Mouse (Mus musculus) MEL (cell line): ENCODE measurements around the gene Vmn2r86. TPM values are rescaled to one million over a fixed set of nuclear protein-coding genes. Genes with fewer than 3 reads are reported as not detected.
"Not testable (repeated sequence)": the region's sequence is repeated elsewhere in the genome, so short reads cannot be mapped to it uniquely, and the experiment has no call there.

ENCODE experiments used
- DNase-seq: peaks from one replicate; pipeline ENCODE4 v3.0.0; 2011; ENCODE audit warnings: low read depth, low spot score
- H3K27ac ChIP-seq: 2 replicates; pipeline ENCODE4 v1.5.1; 2012; ENCODE audit warnings: low read depth, mild to moderate bottlenecking, control low read depth, low read length, moderate library complexity; ENCODE audit not compliant: control insufficient read depth
- H3K27me3 ChIP-seq, 2 experiments: fragments of 150-350 bp in 1 of 2; sonication (generic) in 1 of 2; 2 replicates each; pipeline ENCODE4 v1.6.1; 2012; ENCODE audit warnings: low read length in 2 of 2, mild to moderate bottlenecking in 2 of 2, improper control_type of control experiment in 1 of 2, moderate library complexity in 1 of 2; ENCODE audit not compliant: insufficient read depth in 2 of 2, control insufficient read depth in 1 of 2
- H3K36me3 ChIP-seq, 2 experiments: 2 replicates each; pipeline ENCODE4 v1.6.1; 2012 to 2014; ENCODE audit warnings: low read length in 2 of 2, improper control_type of control experiment in 1 of 2, inconsistent platforms in 1 of 2, mild to moderate bottlenecking in 1 of 2; ENCODE audit not compliant: insufficient read depth in 2 of 2, control insufficient read depth in 1 of 2
- H3K4me1 ChIP-seq, 2 experiments: fragments of 150-350 bp in 1 of 2; sonication (generic) in 1 of 2; 2 replicates each; pipeline ENCODE4 v1.6.1; 2012; ENCODE audit warnings: low read length in 2 of 2, improper control_type of control experiment in 1 of 2, mild to moderate bottlenecking in 1 of 2; ENCODE audit not compliant: insufficient read depth in 2 of 2, control insufficient read depth in 1 of 2
- H3K4me3 ChIP-seq, 2 experiments: fragments of 150-350 bp in 1 of 2; sonication (generic) in 1 of 2; 2 replicates each; pipeline ENCODE4 v1.5.1; 2012; ENCODE audit warnings: low read depth in 2 of 2, low read length in 2 of 2, mild to moderate bottlenecking in 2 of 2, moderate library complexity in 2 of 2, control low read depth in 1 of 2, improper control_type of control experiment in 1 of 2; ENCODE audit not compliant: control insufficient read depth in 1 of 2, insufficient read depth in 1 of 2
- H3K79me2 ChIP-seq: 2 replicates; pipeline ENCODE4 v1.6.1; 2012; ENCODE audit warnings: mild to moderate bottlenecking, low read length, moderate library complexity; ENCODE audit not compliant: control insufficient read depth, poor library complexity, insufficient read depth
- H3K9ac ChIP-seq: 2 replicates; pipeline ENCODE4 v1.6.1; 2012; ENCODE audit warnings: low read depth, mild to moderate bottlenecking, control low read depth, low read length, moderate library complexity; ENCODE audit not compliant: control insufficient read depth, poor library complexity, severe bottlenecking
- H3K9me3 ChIP-seq: fragments of 150-350 bp; sonication (generic); replicated peaks from 2 replicates; pipeline ENCODE4 v1.6.1; 2012; ENCODE audit warnings: mild to moderate bottlenecking, low read length, improper control_type of control experiment, moderate library complexity; ENCODE audit not compliant: insufficient read depth
- CTCF ChIP-seq, 3 experiments: IDR thresholded peaks in 2 of 3; conservative IDR thresholded peaks in 1 of 3; 2 replicates each; pipeline ENCODE4 v1.5.1; 2011 to 2012; ENCODE audit warnings: low read length in 3 of 3, low read depth in 2 of 3, mild to moderate bottlenecking in 2 of 3, improper control_type of control experiment in 1 of 3, inconsistent platforms in 1 of 3, mixed read lengths in 1 of 3, moderate library complexity in 1 of 3; ENCODE audit not compliant: control insufficient read depth in 1 of 3, insufficient read depth in 1 of 3, poor library complexity in 1 of 3, severe bottlenecking in 1 of 3
- ELF1 ChIP-seq: IDR thresholded peaks from 2 replicates; pipeline ENCODE4 v1.6.1; 2014; ENCODE audit warnings: low read depth, mild to moderate bottlenecking, inconsistent platforms, low read length, improper control_type of control experiment, moderate library complexity
- EP300 ChIP-seq, 2 experiments: IDR thresholded peaks; 2 replicates each; pipeline ENCODE4 v1.6.1; 2011; ENCODE audit warnings: improper control_type of control experiment in 2 of 2, low read length in 2 of 2, low read depth in 1 of 2, mild to moderate bottlenecking in 1 of 2
- ETS1 ChIP-seq: IDR thresholded peaks from 2 replicates; pipeline ENCODE4 v1.6.1; 2012; ENCODE audit warnings: low read depth, mild to moderate bottlenecking, inconsistent platforms, low read length, improper control_type of control experiment, moderate library complexity
- GABPA ChIP-seq: IDR thresholded peaks from 2 replicates; pipeline ENCODE4 v1.6.1; 2012; ENCODE audit warnings: low read depth, mild to moderate bottlenecking, inconsistent platforms, low read length, improper control_type of control experiment, moderate library complexity
- GATA1 ChIP-seq: IDR thresholded peaks from 2 replicates; pipeline ENCODE4 v1.6.1; 2011; ENCODE audit warnings: low read depth, low read length, improper control_type of control experiment
- KAT2A ChIP-seq: conservative IDR thresholded peaks from 2 replicates; pipeline ENCODE4 v1.6.1; 2012; ENCODE audit warnings: low read depth, low read length, improper control_type of control experiment, inconsistent platforms
- MAX ChIP-seq: IDR thresholded peaks from 2 replicates; pipeline ENCODE4 v1.6.1; 2011; ENCODE audit warnings: low read length, improper control_type of control experiment
- MYB ChIP-seq: IDR thresholded peaks from 2 replicates; pipeline ENCODE4 v1.6.1; 2011; ENCODE audit warnings: mild to moderate bottlenecking, low read depth, low read length, improper control_type of control experiment
- MYC ChIP-seq: IDR thresholded peaks from 2 replicates; pipeline ENCODE4 v1.6.1; 2011; ENCODE audit warnings: low read depth, mild to moderate bottlenecking, low read length, improper control_type of control experiment, moderate library complexity
- POLR2A ChIP-seq, 2 experiments: IDR thresholded peaks; 2 replicates each; pipeline ENCODE4 v1.6.1; 2011 to 2012; ENCODE audit warnings: low read length in 2 of 2, mild to moderate bottlenecking in 2 of 2, control low read depth in 1 of 2, improper control_type of control experiment in 1 of 2, low read depth in 1 of 2, moderate library complexity in 1 of 2; ENCODE audit not compliant: control insufficient read depth in 1 of 2, insufficient read depth in 1 of 2, poor library complexity in 1 of 2
- POLR2AphosphoS5 ChIP-seq: IDR thresholded peaks from 2 replicates; pipeline ENCODE4 v1.6.1; 2012; ENCODE audit warnings: low read depth, borderline replicate concordance, mild to moderate bottlenecking, inconsistent platforms, low read length, moderate library complexity, mixed read lengths
- SIN3A ChIP-seq: IDR thresholded peaks from 2 replicates; pipeline ENCODE4 v1.6.1; 2012; ENCODE audit warnings: low read length, improper control_type of control experiment, inconsistent platforms
- SMC3 ChIP-seq: IDR thresholded peaks from 2 replicates; pipeline ENCODE4 v1.6.1; 2011; ENCODE audit warnings: low read depth, low read length, improper control_type of control experiment
- TBP ChIP-seq: IDR thresholded peaks from 2 replicates; pipeline ENCODE4 v1.8.0; 2011; ENCODE audit warnings: low read depth, low read length, improper control_type of control experiment
- TCF12 ChIP-seq: IDR thresholded peaks from 2 replicates; pipeline ENCODE4 v1.6.1; 2014; ENCODE audit warnings: low read depth, mild to moderate bottlenecking, inconsistent platforms, low read length, improper control_type of control experiment, moderate library complexity
- USF2 ChIP-seq, 2 experiments: IDR thresholded peaks; 2 replicates each; pipeline ENCODE4 v1.6.1; 2011 to 2012; ENCODE audit warnings: improper control_type of control experiment in 2 of 2, low read length in 2 of 2, borderline replicate concordance in 1 of 2, inconsistent platforms in 1 of 2, low read depth in 1 of 2, mild to moderate bottlenecking in 1 of 2; ENCODE audit not compliant: insufficient read depth in 1 of 2
- ZC3H11A ChIP-seq: IDR thresholded peaks from 2 replicates; pipeline ENCODE4 v1.6.1; 2012; ENCODE audit warnings: low read depth, mild to moderate bottlenecking, inconsistent platforms, low read length, improper control_type of control experiment
- polyA plus RNA-seq, 2 experiments: library from polyadenylated mRNA; stranded (reverse) in 1 of 2; unstranded in 1 of 2; fragments of >175 nt in 1 of 2; fragments of >200 nt in 1 of 2; gene quantifications; 2 replicates each; pipeline versions ENCODE4 v1.2.1 to v1.2.4; 2012; ENCODE audit warnings: low replicate concordance in 2 of 2, low read depth in 1 of 2; ENCODE audit not compliant: insufficient read length in 2 of 2, insufficient read depth in 1 of 2, missing spikeins in 1 of 2
- total RNA-seq: library from RNA; depleted of rRNA; stranded (reverse); fragments of 300-350 nt; gene quantifications from 2 replicates; pipeline ENCODE4 v1.2.3, GENCODE M21; 2012

Vmn2r86 gene
- total and polyA plus RNA-seq, 3 experiments = not detected

GRCm38 (mm10) chr10:130444776-130445175 is 11.1 kb downstream of the Vmn2r86 start:
- H3K9ac ChIP-seq = no peak overlapping the region
- no peak overlapping the region for H3K4me3 ChIP-seq
- H3K27ac ChIP-seq = no peak overlapping the region
- H3K27me3 ChIP-seq = no peaks in the 10 kb centered on the region
- no peaks in the 10 kb centered on the region for H3K9me3 ChIP-seq
- H3K4me1 ChIP-seq = no peaks in the 10 kb centered on the region
- no peak for DNase-seq
- H3K79me2 ChIP-seq = no peaks in the 10 kb centered on the region
- no peaks in the 10 kb centered on the region for H3K36me3 ChIP-seq
- TF ChIP-seq SMC3 (no peak), ELF1 (no peak), MYC (no peak), TBP (no peak), KAT2A (no peak), SIN3A (no peak), GABPA (no peak), MYB (no peak), POLR2AphosphoS5 (no peak), GATA1 (no peak), ETS1 (no peak), USF2 (IDR thresholded peaks at IDR 0.05; ENCODE audit: borderline replicate concordance in 1 of 2, insufficient read depth in 1 of 2, low read depth in 1 of 2, low read length in 2 of 2) (no peak), POLR2A (IDR thresholded peaks at IDR 0.05; ENCODE audit: control insufficient read depth in 1 of 2, insufficient read depth in 1 of 2, low read depth in 1 of 2, low read length in 2 of 2, poor library complexity in 1 of 2) (no peak), CTCF (IDR thresholded peaks at IDR 0.05 in 2 of 3, conservative IDR thresholded peaks at IDR 0.05 in 1 of 3; ENCODE audit: control insufficient read depth in 1 of 3, insufficient read depth in 1 of 3, low read depth in 2 of 3, low read length in 3 of 3, poor library complexity in 1 of 3, severe bottlenecking in 1 of 3) (no peak), MAX (no peak), ZC3H11A (no peak), TCF12 (no peak), EP300 (IDR thresholded peaks at IDR 0.05; ENCODE audit: low read depth in 1 of 2, low read length in 2 of 2) (no peak)

GRCm38 (mm10) chr10:130434185-130434898 is 21.5 kb downstream of the Vmn2r86 start:
- H3K4me1 ChIP-seq, H3K9me3 ChIP-seq, H3K27ac ChIP-seq, H3K36me3 ChIP-seq, H3K9ac ChIP-seq, DNase-seq, H3K79me2 ChIP-seq, H3K4me3 ChIP-seq, H3K27me3 ChIP-seq: not testable (repeated sequence)

GRCm38 (mm10) chr10:130429603-130430002 is 26.2 kb downstream of the Vmn2r86 start, which contains the start of gene Vmn2r85:
Gene Vmn2r85, minus strand, starts transcription at chr10:130429703.
- not testable (repeated sequence) for DNase-seq, H3K79me2 ChIP-seq, H3K36me3 ChIP-seq, H3K9me3 ChIP-seq, H3K27me3 ChIP-seq, H3K4me1 ChIP-seq, H3K9ac ChIP-seq, H3K4me3 ChIP-seq, H3K27ac ChIP-seq

GRCm38 (mm10) chr10:130422368-130422767 is 33.5 kb downstream of the Vmn2r86 start:
- not testable (repeated sequence) for H3K27me3 ChIP-seq, H3K27ac ChIP-seq, H3K79me2 ChIP-seq, H3K4me1 ChIP-seq, H3K36me3 ChIP-seq, H3K9me3 ChIP-seq, H3K4me3 ChIP-seq, DNase-seq, H3K9ac ChIP-seq
